Mouse (Mus musculus): ENCODE measurements around the gene Stim2. TPM values are rescaled to one million over a fixed set of nuclear protein-coding genes. Genes with fewer than 3 reads are reported as not detected.

The Stim2 gene
- polyA plus RNA-seq (2015; fragmentation: Nextera tagmentation; extraction: Ambion mirVana): 24.1 and 25.8 TPM in 2 replicates

DNA sequence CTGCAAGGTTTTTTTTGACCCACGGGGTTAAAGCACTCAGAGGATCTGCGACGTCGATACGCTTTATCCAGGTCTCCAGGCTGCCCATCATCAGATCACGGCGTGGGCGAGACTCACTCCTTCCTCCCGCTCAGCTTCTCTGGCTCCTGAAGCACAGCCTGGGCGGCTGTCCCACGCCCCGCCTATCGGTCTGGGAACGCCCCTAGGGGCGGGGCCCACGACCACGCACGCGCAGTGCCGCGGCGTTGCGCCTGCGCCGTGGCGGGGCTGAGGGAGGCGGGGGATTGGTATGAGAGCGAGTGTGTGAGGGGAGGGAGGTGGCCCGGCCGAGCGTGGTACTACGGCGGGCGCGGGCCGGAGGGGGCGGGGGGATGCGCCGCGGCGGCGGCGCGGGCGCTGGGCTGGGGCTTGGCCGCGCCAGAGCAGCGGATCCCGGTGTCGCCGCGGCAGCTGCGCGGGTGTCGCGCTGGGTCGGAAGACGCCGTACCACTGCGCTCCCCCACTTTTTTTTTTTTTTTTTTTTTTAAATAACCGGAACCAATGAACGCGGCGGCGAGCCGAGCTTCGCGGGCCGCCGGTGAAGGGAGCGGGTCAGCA lies at the start of gene Stim2:
Gene Stim2, plus strand, starts transcription at position 354 of the 597 bp plus-strand sequence.
- Histone ChIP-seq H3K9me3 (no peaks in the 10 kb centered on the region), H3K4me2 (peak within 1 kb of the TSS; percentile 75), H3K27ac (peak within 1 kb of the TSS; percentile 96), H3K4me3 (peak within 1 kb of the TSS; percentile 77), H3K27me3 (no peaks in the 10 kb centered on the region), H3K9ac (peak within 1 kb of the TSS; percentile 92), H3K36me3 (no peaks in the 10 kb centered on the region), H3K4me1 (replicated peaks) (peaks cover 31% of the 10 kb centered on the region)
- ATAC-seq (ENCODE audit: low FRiP score): peak; percentile 96
- WGBS: 0% methylated on average over 55 of the region's 71 CpGs

DNA sequence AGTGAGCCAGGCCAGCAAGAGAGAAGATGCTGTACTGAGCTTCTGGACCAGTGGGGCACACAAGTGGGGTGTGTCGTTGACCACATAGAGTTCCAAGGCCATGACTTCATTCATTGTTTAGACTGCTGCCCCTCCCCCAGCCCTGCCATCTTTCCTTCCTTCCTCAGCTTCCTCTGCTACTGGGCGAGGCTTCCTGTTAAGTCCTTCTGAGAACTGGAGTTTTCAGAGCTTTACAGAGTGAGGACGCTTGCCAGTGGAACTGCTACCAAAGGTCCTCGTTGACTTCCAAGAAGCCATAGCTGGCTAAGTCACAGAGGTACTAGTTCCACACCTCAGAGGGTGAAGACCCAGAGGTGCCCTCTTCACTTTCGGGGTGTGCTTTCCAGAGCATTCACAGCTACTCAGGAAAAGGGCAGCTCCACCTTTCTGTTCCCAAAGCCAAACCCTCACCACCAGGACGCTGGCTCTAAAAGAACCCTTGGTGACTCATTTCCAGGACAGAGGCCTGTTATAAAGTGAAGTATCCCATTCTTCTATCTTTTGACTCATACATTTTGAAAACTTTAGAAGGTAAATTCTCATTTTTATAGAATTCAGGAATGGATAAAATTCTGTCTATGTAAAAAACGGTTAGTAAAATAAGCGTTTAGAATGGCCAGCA lies 49.6 kb upstream of the Stim2 start:
- H3K4me2 ChIP-seq: no peak overlapping the region
- no peak overlapping the region for H3K9ac ChIP-seq
- H3K36me3 ChIP-seq: no peaks in the 10 kb centered on the region
- no peaks in the 10 kb centered on the region for H3K9me3 ChIP-seq
- ATAC-seq (ENCODE audit: low FRiP score): no peak
- H3K4me3 ChIP-seq: no peak overlapping the region
- no peak overlapping the region for H3K27ac ChIP-seq
- 87% methylated on average over 8 of the region's 8 CpGs for WGBS
- no peaks in the 10 kb centered on the region for H3K27me3 ChIP-seq
- H3K4me1 ChIP-seq (replicated peaks): peaks cover 6% of the 10 kb centered on the region

DNA sequence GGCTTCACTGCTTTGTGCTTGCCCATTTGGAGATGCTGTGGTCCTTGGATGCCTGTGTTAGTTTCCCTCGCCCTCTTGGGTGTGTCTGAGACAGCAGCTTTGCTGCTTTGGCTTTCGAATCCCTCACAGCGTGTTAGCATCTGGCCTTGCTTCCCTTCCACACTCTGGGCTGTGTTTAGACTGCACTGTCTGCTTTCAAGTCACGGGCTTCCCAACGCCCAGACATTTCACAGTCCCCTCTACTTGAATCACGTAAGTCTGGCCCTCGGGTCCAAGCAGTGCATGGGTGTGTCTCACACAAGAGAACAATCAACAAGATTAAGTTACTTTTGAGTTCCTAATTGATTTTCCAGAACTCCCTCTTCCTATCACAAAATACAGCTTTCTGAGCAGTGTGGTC lies 48.1 kb upstream of the Stim2 start:
- ATAC-seq (ENCODE audit: low FRiP score): no peak
- Histone ChIP-seq H3K36me3 (no peaks in the 10 kb centered on the region), H3K9me3 (no peaks in the 10 kb centered on the region), H3K27ac (no peak overlapping the region), H3K4me2 (no peak overlapping the region), H3K9ac (no peak overlapping the region), H3K4me1 (replicated peaks) (peaks cover 6% of the 10 kb centered on the region), H3K4me3 (no peak overlapping the region), H3K27me3 (no peaks in the 10 kb centered on the region)
- WGBS: 64% methylated on average over 7 of the region's 7 CpGs

DNA sequence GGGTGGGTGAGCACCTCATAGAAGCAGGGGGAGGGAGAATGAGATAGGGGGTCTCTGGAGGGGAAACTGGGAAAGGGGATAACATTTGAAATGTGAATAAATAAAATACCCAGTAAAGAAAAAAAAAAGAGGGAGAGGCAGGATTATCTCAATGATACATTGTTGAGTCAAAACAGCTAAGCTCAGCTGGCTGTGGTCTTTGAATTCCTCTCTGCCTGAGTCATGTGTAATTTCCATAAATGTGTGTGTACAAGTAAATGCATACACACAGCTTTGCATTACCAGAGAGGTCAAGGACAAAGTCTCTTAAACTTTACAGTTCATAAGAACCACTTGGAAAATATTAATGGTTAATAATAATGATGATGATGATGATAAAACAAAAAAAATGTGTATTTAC lies 45.1 kb upstream of the Stim2 start:
- Histone ChIP-seq H3K36me3 (no peaks in the 10 kb centered on the region), H3K27ac (no peak overlapping the region), H3K27me3 (no peaks in the 10 kb centered on the region), H3K9me3 (no peaks in the 10 kb centered on the region), H3K4me3 (no peak overlapping the region), H3K4me2 (no peak overlapping the region), H3K4me1 (replicated peaks) (0 out of 2 replicates have a peak, but pooled peaks cover 3% of the 10 kb centered on the region), H3K9ac (no peak overlapping the region)
- no peak for ATAC-seq (ENCODE audit: low FRiP score)

DNA sequence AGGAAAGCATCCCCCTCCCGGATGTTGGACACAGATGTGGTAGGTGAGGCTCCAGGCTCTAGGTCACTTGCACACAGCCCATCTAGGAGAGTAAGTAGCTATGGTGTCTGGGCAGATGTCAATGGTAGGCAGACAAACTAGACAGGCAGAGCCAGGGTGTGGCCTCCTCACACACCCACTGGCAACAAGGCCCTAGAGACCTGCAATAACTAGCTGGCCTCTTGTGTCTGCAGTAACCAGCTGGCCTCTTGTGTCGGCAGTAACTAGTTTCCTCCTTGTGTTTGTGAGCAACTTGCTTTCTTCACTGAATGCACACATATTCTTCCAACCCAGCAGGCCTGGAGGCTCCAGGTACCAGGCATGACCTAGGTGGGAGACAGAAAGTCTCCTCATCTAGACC lies 44.5 kb upstream of the Stim2 start:
- Histone ChIP-seq H3K4me3 (no peak overlapping the region), H3K27ac (no peak overlapping the region), H3K36me3 (no peaks in the 10 kb centered on the region), H3K9me3 (no peaks in the 10 kb centered on the region), H3K4me1 (replicated peaks) (0 out of 2 replicates have a peak, but pooled peaks cover 3% of the 10 kb centered on the region), H3K4me2 (no peak overlapping the region), H3K27me3 (no peaks in the 10 kb centered on the region), H3K9ac (no peak overlapping the region)
- no peak for ATAC-seq (ENCODE audit: low FRiP score)
- 85% methylated on average over 2 of the region's 2 CpGs for WGBS

DNA sequence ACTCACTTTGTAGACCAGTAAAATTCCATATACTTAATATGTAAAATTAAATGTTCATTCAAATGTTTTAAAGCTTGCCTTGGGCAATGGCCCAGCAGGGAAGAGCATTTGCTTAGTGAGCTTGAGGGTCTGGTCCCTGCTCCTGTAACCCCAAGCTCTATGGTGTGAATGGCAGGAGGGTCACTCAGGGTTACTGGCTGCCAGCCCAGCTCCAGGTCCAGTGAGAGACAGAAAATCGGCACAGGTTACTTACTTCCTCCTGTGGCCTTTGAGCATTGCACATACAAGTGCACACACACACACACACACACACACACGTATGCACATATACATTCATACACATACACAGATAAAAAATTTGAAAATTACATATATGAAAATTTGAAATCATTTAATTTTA lies 42.3 kb upstream of the Stim2 start:
- no peak overlapping the region for H3K9ac ChIP-seq
- no peak overlapping the region for H3K27ac ChIP-seq
- H3K36me3 ChIP-seq: no peaks in the 10 kb centered on the region
- ATAC-seq (ENCODE audit: low FRiP score): no peak
- no peaks in the 10 kb centered on the region for H3K27me3 ChIP-seq
- 67% methylated on average over 2 of the region's 2 CpGs for WGBS
- H3K4me3 ChIP-seq: no peak overlapping the region
- no peaks in the 10 kb centered on the region for H3K9me3 ChIP-seq
- H3K4me2 ChIP-seq: no peak overlapping the region
- 0 out of 2 replicates have a peak, but pooled peaks cover 3% of the 10 kb centered on the region for H3K4me1 ChIP-seq (replicated peaks)

DNA sequence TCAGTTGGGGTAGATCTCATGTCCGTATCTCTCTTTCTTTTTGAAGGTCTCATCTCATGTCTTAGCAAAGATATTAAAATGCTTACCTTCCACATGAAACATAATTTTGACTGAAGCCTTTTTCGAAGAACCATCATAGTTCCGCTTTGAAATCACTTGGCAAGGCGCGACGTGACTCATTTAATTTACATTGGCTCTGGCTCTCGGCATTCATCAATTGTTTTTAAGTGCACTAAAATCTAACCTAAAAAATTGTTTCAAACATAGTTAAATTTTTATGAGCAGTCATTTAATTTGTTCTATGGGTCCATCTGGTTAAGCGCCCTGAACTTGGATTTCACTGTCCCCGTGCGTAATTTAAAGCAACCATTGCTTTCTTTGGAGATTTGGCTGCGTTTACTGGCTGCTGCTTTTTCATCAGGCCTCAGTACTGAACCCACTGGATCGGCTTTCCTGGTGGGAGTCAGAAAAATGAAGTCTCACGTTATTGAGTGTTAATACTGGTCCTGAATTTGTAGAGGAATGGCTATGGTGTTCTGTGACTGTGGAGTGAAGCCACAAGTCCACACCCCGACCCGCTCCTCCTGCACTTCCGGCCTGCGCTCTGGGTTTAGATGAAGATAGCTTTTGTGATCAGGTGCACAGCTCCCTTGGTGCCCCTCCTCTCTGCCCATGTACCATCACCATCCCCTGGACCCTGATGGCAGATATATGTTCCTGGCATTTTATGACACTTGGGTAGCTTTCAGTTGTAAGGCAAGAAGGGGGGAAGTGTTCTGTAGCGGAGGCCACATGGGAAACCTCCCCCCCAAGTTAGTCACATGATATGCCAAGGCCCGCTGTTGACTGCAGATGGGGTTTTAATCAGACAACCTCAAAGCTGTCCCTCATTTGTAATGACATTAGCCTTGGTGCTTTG lies 41.6 kb upstream of the Stim2 start:
- Histone ChIP-seq H3K9me3 (no peaks in the 10 kb centered on the region), H3K27me3 (no peaks in the 10 kb centered on the region), H3K4me3 (no peak overlapping the region), H3K4me1 (replicated peaks) (0 out of 2 replicates have a peak, but pooled peaks cover 3% of the 10 kb centered on the region), H3K9ac (no peak overlapping the region), H3K27ac (no peak overlapping the region), H3K36me3 (no peaks in the 10 kb centered on the region), H3K4me2 (no peak overlapping the region)
- ATAC-seq (ENCODE audit: low FRiP score): no peak
- 86% methylated on average over 19 of the region's 19 CpGs for WGBS

DNA sequence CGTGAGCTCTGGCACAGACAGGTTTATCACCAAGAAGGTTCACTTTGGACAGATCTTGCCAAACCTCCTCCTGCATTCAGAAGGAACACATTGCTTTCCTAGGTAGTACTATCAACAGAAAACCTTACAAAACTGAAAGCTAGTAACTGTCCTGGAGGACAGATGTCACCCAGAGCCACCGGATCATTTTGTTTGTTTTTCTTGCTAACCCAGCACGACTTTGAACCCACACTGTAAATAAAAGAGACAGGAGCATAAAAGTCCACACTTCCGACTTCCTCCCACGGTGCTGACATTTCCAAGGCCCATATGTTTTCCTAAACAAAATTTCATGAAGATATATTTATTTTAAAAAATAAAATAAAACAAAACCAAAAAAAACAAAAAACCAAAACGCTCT lies 41.0 kb upstream of the Stim2 start:
- 74% methylated on average over 6 of the region's 6 CpGs for WGBS
- no peak overlapping the region for H3K4me3 ChIP-seq
- H3K9ac ChIP-seq: no peak overlapping the region
- H3K36me3 ChIP-seq: no peaks in the 10 kb centered on the region
- H3K4me2 ChIP-seq: no peak overlapping the region
- no peak for ATAC-seq (ENCODE audit: low FRiP score)
- H3K27ac ChIP-seq: no peak overlapping the region
- H3K4me1 ChIP-seq (replicated peaks): 0 out of 2 replicates have a peak, but pooled peaks cover 3% of the 10 kb centered on the region
- H3K9me3 ChIP-seq: no peaks in the 10 kb centered on the region
- no peaks in the 10 kb centered on the region for H3K27me3 ChIP-seq

DNA sequence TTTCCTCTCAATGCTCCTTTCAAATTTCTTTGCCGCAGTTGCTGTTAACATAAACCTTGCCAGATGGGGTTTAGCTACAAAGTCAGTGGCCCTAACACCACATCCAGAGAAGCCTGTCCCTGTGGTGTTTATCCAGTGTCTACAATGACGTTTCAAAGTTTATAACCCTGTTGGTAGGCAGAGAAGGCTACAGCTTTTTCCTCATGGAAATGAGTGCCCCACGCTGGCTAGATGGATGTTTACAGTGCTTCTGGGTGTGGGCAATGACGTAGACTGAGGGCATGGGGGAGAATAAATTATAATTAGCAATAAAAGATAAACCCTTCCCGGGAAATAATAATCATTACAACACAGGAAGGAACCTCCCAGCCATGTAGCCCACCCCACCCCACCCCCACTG lies 37.1 kb upstream of the Stim2 start:
- Histone ChIP-seq H3K9ac (no peak overlapping the region), H3K27ac (no peak overlapping the region), H3K4me2 (no peak overlapping the region), H3K9me3 (no peaks in the 10 kb centered on the region), H3K27me3 (no peaks in the 10 kb centered on the region), H3K4me3 (no peak overlapping the region), H3K36me3 (no peaks in the 10 kb centered on the region), H3K4me1 (replicated peaks) (0 out of 2 replicates have a peak, but pooled peaks cover 3% of the 10 kb centered on the region)
- no peak for ATAC-seq (ENCODE audit: low FRiP score)
- 70% methylated on average over 5 of the region's 5 CpGs for WGBS

DNA sequence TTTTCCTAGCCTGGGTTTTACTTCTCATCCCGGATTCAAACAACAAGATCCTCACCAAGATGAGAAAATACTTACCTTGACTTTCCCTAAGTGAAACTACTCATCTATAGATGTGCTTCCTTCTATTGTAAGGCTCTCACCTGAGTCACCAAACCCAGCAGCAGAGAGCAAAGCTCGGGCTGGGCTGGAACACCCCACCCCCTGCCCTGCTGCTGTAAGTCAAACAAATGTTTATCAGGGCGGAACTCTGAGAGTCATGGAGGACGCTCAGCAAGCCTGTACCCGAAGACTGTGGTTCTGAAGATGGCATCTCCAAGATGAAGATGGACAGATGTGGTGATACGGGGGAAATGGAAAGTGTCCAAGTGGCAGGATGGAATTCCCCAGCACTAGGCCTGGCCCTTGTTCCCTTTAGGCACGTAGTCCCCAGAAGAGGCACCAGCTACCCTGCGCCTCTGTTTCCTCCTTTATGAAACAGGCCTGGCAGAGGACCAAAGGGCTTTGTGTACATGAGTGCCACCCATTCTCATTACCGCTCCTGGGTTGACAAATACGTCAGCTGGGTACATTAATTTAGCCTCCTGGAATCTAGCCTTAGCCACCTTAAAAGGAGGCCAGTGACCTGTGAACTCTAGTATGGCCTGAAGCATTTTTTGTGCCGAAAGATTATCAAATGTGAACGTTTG lies 36.3 kb upstream of the Stim2 start:
- H3K36me3 ChIP-seq: no peaks in the 10 kb centered on the region
- no peak overlapping the region for H3K27ac ChIP-seq
- H3K9me3 ChIP-seq: no peaks in the 10 kb centered on the region
- WGBS: 79% methylated on average over 12 of the region's 12 CpGs
- H3K4me1 ChIP-seq (replicated peaks): 0 out of 2 replicates have a peak, but pooled peaks cover 1% of the 10 kb centered on the region
- H3K4me3 ChIP-seq: no peak overlapping the region
- ATAC-seq (ENCODE audit: low FRiP score): no peak
- no peak overlapping the region for H3K4me2 ChIP-seq
- H3K27me3 ChIP-seq: no peaks in the 10 kb centered on the region
- no peak overlapping the region for H3K9ac ChIP-seq

DNA sequence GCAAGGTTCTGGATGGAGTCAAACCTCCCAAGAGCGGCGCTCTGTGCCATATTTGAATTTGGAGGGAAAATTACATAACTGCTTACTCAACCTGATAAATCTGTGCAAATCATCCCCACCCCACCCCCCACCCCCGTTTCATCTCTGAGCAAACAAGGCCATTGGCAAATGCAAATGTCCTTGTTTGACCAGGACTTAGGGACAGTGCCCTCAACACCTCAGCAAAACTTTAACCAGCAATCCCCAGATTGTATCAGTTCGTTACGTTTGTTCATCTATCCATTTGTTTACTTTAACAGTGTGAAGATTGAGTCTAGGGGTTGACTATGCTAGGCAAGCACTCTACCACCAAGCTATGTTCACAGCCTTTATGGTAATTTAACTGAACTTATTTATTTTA lies 32.6 kb upstream of the Stim2 start:
- Histone ChIP-seq H3K4me2 (no peak overlapping the region), H3K4me3 (no peak overlapping the region), H3K27me3 (no peaks in the 10 kb centered on the region), H3K9ac (no peak overlapping the region), H3K9me3 (no peaks in the 10 kb centered on the region), H3K36me3 (no peaks in the 10 kb centered on the region), H3K27ac (no peak overlapping the region), H3K4me1 (replicated peaks) (no peaks in the 10 kb centered on the region)
- WGBS: 96% methylated on average over 5 of the region's 5 CpGs
- no peak for ATAC-seq (ENCODE audit: low FRiP score)

DNA sequence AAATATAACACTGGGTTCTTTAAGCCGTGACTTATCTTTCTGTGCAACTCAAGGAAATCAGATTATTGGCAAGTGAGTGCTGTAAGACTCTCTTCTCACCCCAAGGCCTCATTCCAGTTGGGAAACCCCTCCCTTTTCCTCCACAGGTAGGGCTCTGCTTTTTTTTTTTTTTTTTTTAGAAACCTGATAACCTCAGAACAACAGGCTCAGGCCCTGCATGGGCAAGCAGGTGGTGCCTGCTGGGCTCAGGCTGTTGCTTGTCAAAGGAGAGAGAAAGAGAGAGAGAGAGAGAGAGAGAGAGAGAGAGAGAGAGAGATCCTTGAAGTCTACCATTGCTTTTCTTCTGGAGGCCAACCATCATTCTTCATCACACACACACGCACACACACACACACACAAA lies 30.7 kb upstream of the Stim2 start:
- Histone ChIP-seq H3K4me2 (no peak overlapping the region), H3K4me3 (no peak overlapping the region), H3K9ac (no peak overlapping the region), H3K27ac (no peak overlapping the region), H3K36me3 (no peaks in the 10 kb centered on the region), H3K27me3 (no peaks in the 10 kb centered on the region), H3K4me1 (replicated peaks) (no peaks in the 10 kb centered on the region), H3K9me3 (no peaks in the 10 kb centered on the region)
- 97% methylated on average over 2 of the region's 2 CpGs for WGBS
- ATAC-seq (ENCODE audit: low FRiP score): no peak
